Mouse (Mus musculus): ENCODE data around the gene Cmas.

- TF ChIP-seq POLR2A (IDR thresholded peaks at IDR 0.05; ENCODE audit: insufficient read depth, low read depth, low read length): no peak
- TF ChIP-seq EP300 (IDR thresholded peaks at IDR 0.05; ENCODE audit: insufficient read depth, low read depth, low read length): no peak
These were observed 46.4 kb downstream of the Cmas start for GRCm38 (mm10) chr6:142802617-142803525.

Measured in heart, adult 2 months (tissue).